Mouse (Mus musculus) limb, embryonic 10.5 days (tissue): ENCODE measurements around the gene Atg4d. TPM values are rescaled to one million over a fixed set of nuclear protein-coding genes. Genes with fewer than 3 reads are reported as not detected.
A peak's percentile ranks its signal among the peaks of the same experiment; 100 is the strongest.
"Not testable (repeated sequence)": the region's sequence is repeated elsewhere in the genome, so short reads cannot be mapped to it uniquely, and the experiment has no call there.

Source experiments
- DNase-seq: peaks from one replicate; pipeline ENCODE4 v3.0.0-alpha.2; 2017; ENCODE audit warnings: low spot score
- H3K27ac ChIP-seq: fragments of 300-500 bp; sonication (generic); 2 replicates; pipeline ENCODE4 v1.5.1; 2016; ENCODE audit warnings: mild to moderate bottlenecking
- H3K27me3 ChIP-seq: fragments of 300-500 bp; sonication (generic); 2 replicates; pipeline ENCODE4 v1.6.1; 2016; ENCODE audit warnings: low read depth, mild to moderate bottlenecking; ENCODE audit not compliant: poor library complexity, severe bottlenecking
- H3K36me3 ChIP-seq: fragments of 300-500 bp; sonication (generic); 2 replicates; pipeline ENCODE4 v1.6.1; 2016; ENCODE audit warnings: mild to moderate bottlenecking, moderate library complexity
- H3K4me1 ChIP-seq: fragments of 300-500 bp; sonication (generic); 2 replicates; pipeline ENCODE4 v1.6.1; 2016
- H3K4me3 ChIP-seq: fragments of 300-500 bp; sonication (generic); 2 replicates; pipeline ENCODE4 v1.5.1; 2016; ENCODE audit warnings: mild to moderate bottlenecking, moderate library complexity
- H3K9me3 ChIP-seq: fragments of 300-500 bp; sonication (generic); replicated peaks from 2 replicates; pipeline ENCODE4 v1.6.1; 2016; ENCODE audit warnings: mild to moderate bottlenecking
- WGBS: fragments of 180-500 bp; shearing (Covaris S2); methylation state at CpG from one replicate; pipeline ENCODE4 v1.1.7; 2016; 5-methylcytosine and 5-hydroxymethylcytosine counted together
- polyA plus RNA-seq: library from polyadenylated mRNA; unstranded; fragments of >200 nt; fragmentation: Nextera tagmentation; extraction: Ambion mirVana; gene quantifications from 2 replicates; pipeline ENCODE4 v1.2.1, GENCODE M21; 2016

Atg4d gene
- polyA plus RNA-seq, 1 experiment from 2014 or later = 38.5 TPM

- no peak for DNase-seq
These were observed 47.0 kb downstream of the Atg4d start, which contains the start of gene Ap1m2 for GRCm38 (mm10) chr9:21312134-21312533. Ap1m2 (minus strand) TSS chr9:21312337.

DNA sequence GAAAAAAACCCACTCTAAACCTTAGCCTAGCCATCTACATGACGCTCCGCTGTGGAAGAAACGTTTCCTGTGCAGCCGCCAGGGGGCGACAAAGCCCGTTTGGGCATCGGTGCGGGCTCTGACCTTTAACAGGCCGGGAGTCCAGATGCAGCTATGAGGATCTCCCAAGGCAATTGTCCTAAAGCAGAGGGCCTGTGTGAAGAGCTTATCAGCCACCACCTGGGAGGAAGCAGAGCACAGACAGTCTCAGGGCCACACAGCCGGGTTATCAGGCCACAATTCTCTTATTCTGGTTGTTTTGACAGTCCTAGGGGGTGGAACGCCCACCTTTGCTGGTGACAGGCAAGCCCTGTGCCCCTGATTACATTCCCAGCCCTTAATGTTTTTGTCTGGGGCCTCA is 48.3 kb downstream of the Atg4d start:
- DNase-seq = peak; percentile 96

More at GRCm38 (mm10) chr9:21312134-21312533, 47.0 kb downstream of the Atg4d start, which contains the start of gene Ap1m2:
- H3K4me3 ChIP-seq = peak within 1 kb of the TSS; percentile 25
- H3K27me3 ChIP-seq = peaks cover 37% of the 10 kb centered on the region
- peaks cover 11% of the 10 kb centered on the region; the same call in 1 of the 2 replicates for H3K4me1 ChIP-seq
- no peak within 1 kb of the TSS for H3K27ac ChIP-seq
- H3K9me3 ChIP-seq = no peaks in the 10 kb centered on the region
- 5% methylated on average over 35 of the region's 35 CpGs for WGBS
- H3K36me3 ChIP-seq = no peaks in the 10 kb centered on the region

GRCm38 (mm10) chr9:21314367-21315140 is 49.5 kb downstream of the Atg4d start:
- Histone ChIP-seq H3K4me1 (peaks cover 7% of the 10 kb centered on the region; the same call in 1 of the 2 replicates), H3K27me3 (peaks cover 33% of the 10 kb centered on the region), H3K36me3 (no peaks in the 10 kb centered on the region), H3K9me3 (no peaks in the 10 kb centered on the region), H3K27ac (no peak overlapping the region), H3K4me3 (no peak overlapping the region)
- DNase-seq = no peak
- 84% methylated on average over 9 of the region's 9 CpGs for WGBS

More for the DNA sequence above, 48.3 kb downstream of the Atg4d start:
- no peak overlapping the region for H3K4me3 ChIP-seq
- H3K27ac ChIP-seq = no peak overlapping the region
- no peaks in the 10 kb centered on the region for H3K36me3 ChIP-seq
- 8% methylated on average over 11 of the region's 11 CpGs for WGBS
- no peaks in the 10 kb centered on the region for H3K9me3 ChIP-seq
- H3K27me3 ChIP-seq = peaks cover 37% of the 10 kb centered on the region
- H3K4me1 ChIP-seq = peaks cover 11% of the 10 kb centered on the region; the same call in 1 of the 2 replicates

GRCm38 (mm10) chr9:21315421-21315820 is 50.3 kb downstream of the Atg4d start:
- no peaks in the 10 kb centered on the region for H3K36me3 ChIP-seq
- H3K9me3 ChIP-seq = no peaks in the 10 kb centered on the region
- WGBS = 60% methylated on average over 5 of the region's 5 CpGs
- peaks cover 27% of the 10 kb centered on the region for H3K27me3 ChIP-seq
- no peak overlapping the region for H3K4me3 ChIP-seq
- no peak for DNase-seq
- no peak overlapping the region for H3K27ac ChIP-seq
- peaks cover 10% of the 10 kb centered on the region; the same call in 1 of the 2 replicates for H3K4me1 ChIP-seq

GRCm38 (mm10) chr9:21316696-21317095 is 51.6 kb downstream of the Atg4d start:
- WGBS = 73% methylated on average over 7 of the region's 7 CpGs
- Histone ChIP-seq H3K27ac (no peak overlapping the region), H3K36me3 (no peaks in the 10 kb centered on the region), H3K27me3 (peaks cover 16% of the 10 kb centered on the region), H3K9me3 (no peaks in the 10 kb centered on the region), H3K4me1 (peaks cover 22% of the 10 kb centered on the region), H3K4me3 (no peak overlapping the region)
- DNase-seq = no peak

DNA sequence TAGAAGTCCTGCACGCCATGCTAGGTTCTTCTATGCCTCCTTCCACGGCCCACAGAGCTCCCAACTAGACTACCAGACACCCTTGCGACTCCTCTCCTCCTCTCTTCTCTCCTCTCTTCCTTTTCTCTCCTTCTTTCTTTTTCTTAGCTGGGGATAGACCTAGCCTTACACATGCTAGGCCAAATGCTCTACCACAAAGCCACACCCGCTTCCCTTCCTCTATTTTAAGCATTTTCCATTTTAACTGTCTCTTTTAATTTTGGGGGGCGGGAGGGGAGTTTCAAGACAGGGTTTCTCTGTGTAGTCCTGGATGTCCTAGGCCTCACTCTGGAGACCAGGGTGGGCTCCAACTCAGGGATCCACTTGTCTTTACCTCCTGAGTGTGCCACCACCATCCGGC is 53.7 kb downstream of the Atg4d start:
- Histone ChIP-seq H3K27me3 (no peaks in the 10 kb centered on the region), H3K27ac (no peak overlapping the region), H3K9me3 (no peaks in the 10 kb centered on the region), H3K4me1 (peaks cover 24% of the 10 kb centered on the region), H3K4me3 (no peak overlapping the region), H3K36me3 (no peaks in the 10 kb centered on the region)
- DNase-seq = no peak
- 91% methylated on average over 6 of the region's 6 CpGs for WGBS

DNA sequence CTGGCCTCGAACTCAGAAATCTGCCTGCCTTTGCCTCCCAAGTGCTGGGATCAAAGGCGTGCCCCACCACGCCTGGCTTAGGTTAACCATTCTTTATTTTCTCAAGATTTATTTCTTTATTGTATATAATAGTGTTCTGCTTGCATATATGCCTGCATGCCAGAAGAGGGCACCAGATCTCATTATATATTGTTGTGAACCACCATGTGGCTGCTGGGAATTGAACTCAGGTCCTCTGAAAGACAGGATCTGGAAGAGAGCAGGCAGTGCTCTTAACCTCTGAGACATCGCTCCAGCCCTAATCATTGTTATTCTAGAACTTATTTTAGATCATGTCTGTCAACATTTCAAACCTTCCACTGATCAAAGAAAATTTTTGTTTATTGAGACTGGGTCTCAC is 54.4 kb downstream of the Atg4d start:
- H3K27ac ChIP-seq = no peak overlapping the region
- H3K27me3 ChIP-seq = no peaks in the 10 kb centered on the region
- no peaks in the 10 kb centered on the region for H3K9me3 ChIP-seq
- DNase-seq = no peak
- H3K36me3 ChIP-seq = peaks cover 5% of the 10 kb centered on the region
- H3K4me1 ChIP-seq = peaks cover 24% of the 10 kb centered on the region
- WGBS = 88% methylated on average over 4 of the region's 4 CpGs
- H3K4me3 ChIP-seq = no peak overlapping the region

- DNase-seq = no peak
- H3K4me1 ChIP-seq = peaks cover 24% of the 10 kb centered on the region
- no peaks in the 10 kb centered on the region for H3K9me3 ChIP-seq
- peak overlapping the region; percentile 87 for H3K27ac ChIP-seq
- H3K4me3 ChIP-seq = peak overlapping the region; percentile 80
- 36% methylated on average over 4 of the region's 4 CpGs for WGBS
- H3K36me3 ChIP-seq = peaks cover 11% of the 10 kb centered on the region
- H3K27me3 ChIP-seq = no peaks in the 10 kb centered on the region
These were observed 55.2 kb downstream of the Atg4d start for GRCm38 (mm10) chr9:21320280-21320618.

DNA sequence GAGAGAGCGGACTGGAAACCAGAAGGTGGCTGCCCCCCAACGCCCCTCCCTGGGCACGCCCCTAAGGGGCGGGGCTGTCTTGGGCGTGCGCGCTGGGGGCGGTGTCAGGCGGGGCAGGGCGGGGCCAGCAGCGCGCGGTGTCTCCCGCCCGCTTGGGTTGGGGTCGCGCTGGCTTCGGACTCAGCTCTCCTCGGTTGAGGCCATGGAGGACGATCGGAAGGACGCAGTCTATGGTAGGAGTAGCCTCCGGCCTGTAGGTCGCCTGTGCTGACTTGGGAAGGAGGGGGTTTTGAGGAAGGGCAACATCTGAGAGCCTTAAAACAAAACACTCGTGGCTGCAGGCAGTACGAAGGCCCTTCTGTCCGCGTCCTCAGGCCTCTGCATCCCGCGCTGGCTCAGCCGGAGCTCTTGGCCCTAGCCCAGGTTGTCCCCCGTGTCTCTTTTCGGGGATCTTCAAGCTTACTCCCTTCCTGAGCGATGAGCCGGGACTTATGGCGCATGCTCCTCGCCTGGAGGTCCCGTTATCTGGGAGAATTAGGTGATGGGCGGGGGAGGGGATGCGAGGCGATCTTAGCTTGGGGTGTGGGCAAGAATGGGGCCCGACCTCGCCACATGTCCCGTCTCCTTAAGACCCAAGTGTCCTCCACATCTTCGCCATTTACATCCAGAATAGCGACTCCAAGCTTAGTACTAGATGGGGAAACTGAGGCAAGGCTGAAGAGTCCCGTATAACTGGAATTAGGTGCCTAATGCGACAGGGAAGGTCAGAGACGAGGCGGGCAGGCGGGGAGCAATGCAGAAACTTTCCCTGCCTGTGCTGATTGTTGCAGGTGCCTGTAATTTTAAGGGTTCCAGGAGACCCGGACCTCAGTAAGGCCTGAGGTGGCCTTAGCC is 55.8 kb downstream of the Atg4d start, which contains the start of gene Slc44a2:
Gene Slc44a2, plus strand, starts transcription at position 80 of the 894 bp plus-strand sequence.
- Histone ChIP-seq H3K4me3 (peak within 1 kb of the TSS; percentile 80), H3K9me3 (no peaks in the 10 kb centered on the region), H3K27ac (peak within 1 kb of the TSS; percentile 87), H3K27me3 (no peaks in the 10 kb centered on the region), H3K4me1 (peaks cover 24% of the 10 kb centered on the region), H3K36me3 (peaks cover 15% of the 10 kb centered on the region)
- DNase-seq = peak; percentile 95
- under 1% methylated on average over 52 of the region's 52 CpGs for WGBS

DNA sequence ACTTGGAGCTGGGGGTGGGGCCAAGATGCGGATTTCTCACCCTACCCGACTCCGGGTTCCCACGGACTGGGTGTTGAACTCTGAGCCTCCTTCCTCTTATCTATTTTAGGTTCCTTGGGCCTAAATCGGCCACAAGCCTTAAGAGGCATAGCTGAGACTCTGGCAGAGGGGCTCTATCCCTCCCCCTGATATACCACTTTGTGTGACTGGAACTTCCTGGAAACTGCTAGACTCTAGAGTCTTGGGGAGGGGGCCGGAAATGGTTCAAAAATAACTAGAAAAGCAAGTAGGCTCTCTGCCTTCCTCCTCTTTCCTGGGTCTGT is 56.4 kb downstream of the Atg4d start:
- H3K4me1 ChIP-seq = peaks cover 24% of the 10 kb centered on the region
- DNase-seq = no peak
- H3K27ac ChIP-seq = peak overlapping the region; percentile 87
- no peaks in the 10 kb centered on the region for H3K27me3 ChIP-seq
- WGBS = 16% methylated on average over 6 of the region's 6 CpGs
- peaks cover 19% of the 10 kb centered on the region for H3K36me3 ChIP-seq
- H3K4me3 ChIP-seq = peak overlapping the region; percentile 80
- H3K9me3 ChIP-seq = no peaks in the 10 kb centered on the region

- no peaks in the 10 kb centered on the region for H3K27me3 ChIP-seq
- H3K4me1 ChIP-seq = peaks cover 24% of the 10 kb centered on the region
- no peak overlapping the region for H3K27ac ChIP-seq
- no peaks in the 10 kb centered on the region for H3K9me3 ChIP-seq
- peak overlapping the region; percentile 80 for H3K4me3 ChIP-seq
- WGBS = 87% methylated on average over 19 of the region's 19 CpGs
- no peak for DNase-seq
- H3K36me3 ChIP-seq = peaks cover 21% of the 10 kb centered on the region
These were observed 57.3 kb downstream of the Atg4d start for GRCm38 (mm10) chr9:21322211-21322916.

DNA sequence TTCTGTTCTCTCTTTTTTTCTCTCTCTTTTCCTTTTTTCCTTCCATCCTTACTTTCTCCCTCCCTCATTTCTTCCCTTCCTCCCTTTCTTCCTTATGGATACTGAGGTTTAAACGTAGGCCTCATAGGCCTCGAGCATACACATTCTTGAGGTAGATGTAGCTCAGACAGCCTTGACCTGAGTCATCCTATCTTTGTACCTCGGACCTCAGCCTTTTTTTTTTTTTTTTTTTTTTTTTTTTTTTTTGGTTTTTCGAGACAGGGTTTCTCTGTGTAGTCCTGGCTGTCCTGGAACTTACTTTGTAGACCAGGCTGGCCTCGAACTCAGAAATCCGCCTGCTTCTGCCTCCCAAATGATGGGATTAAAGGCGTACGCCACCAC is 57.8 kb downstream of the Atg4d start:
- not testable (repeated sequence) for H3K4me3 ChIP-seq, DNase-seq, H3K27me3 ChIP-seq, H3K9me3 ChIP-seq, H3K27ac ChIP-seq
- peaks cover 21% of the 10 kb centered on the region for H3K36me3 ChIP-seq
- peaks cover 24% of the 10 kb centered on the region for H3K4me1 ChIP-seq
- WGBS = 93% methylated on average over 8 of the region's 8 CpGs
